Mouse (Mus musculus) heart, postnatal 10 days (tissue): ENCODE results near the gene Tmem266. TPM values are rescaled to one million over a fixed set of nuclear protein-coding genes. Genes with fewer than 3 reads are reported as not detected.

Experiments used
- DNase-seq, 2 experiments: peaks; one replicate each; pipeline ENCODE4 v3.0.0; 2021
- intact Hi-C: fragments of 180-260 bp; cut with DNase I; formaldehyde crosslinking; loops from one replicate; pipeline ENCODE4 v1.15.1; 2025
- total RNA-seq, 2 experiments: library from RNA; stranded (reverse); gene quantifications; 2 replicates each; pipeline ENCODE4 v1.2.3; 2021

Tmem266 gene
- under 1 TPM; 0.72 to 0.82 TPM for total RNA-seq

GRCm38 (mm10) chr9:55326515-55327233, at the start of gene Tmem266, which contains the start of gene Nrg4:
Gene Tmem266, plus strand, starts transcription at chr9:55326913.
Gene Nrg4, minus strand, starts transcription at chr9:55326844.
- intact Hi-C loops, result no loop called here
- peak; percentile 80 to 81 for DNase-seq

- intact Hi-C loops, result no loop called here
- no peak for DNase-seq
Observed at GRCm38 (mm10) chr9:55277562-55277961, 49.2 kb upstream of the Tmem266 start.

GRCm38 (mm10) chr9:55279114-55279825, 47.4 kb upstream of the Tmem266 start:
- intact Hi-C loops, result no loop called here
- DNase-seq, result no peak

- intact Hi-C loops, result no loop called here
- DNase-seq, result peak; percentile 10 to 14
Observed at GRCm38 (mm10) chr9:55283516-55283915, 43.2 kb upstream of the Tmem266 start.

GRCm38 (mm10) chr9:55285197-55285596, 41.5 kb upstream of the Tmem266 start:
- no peak for DNase-seq

GRCm38 (mm10) chr9:55289475-55290198, 37.1 kb upstream of the Tmem266 start:
- intact Hi-C loops, result no loop called here
- DNase-seq, result no peak

More at GRCm38 (mm10) chr9:55285197-55285596, 41.5 kb upstream of the Tmem266 start:
- intact Hi-C loops, result no loop called here

- DNase-seq, result no peak
- intact Hi-C loops, result no loop called here
Observed at GRCm38 (mm10) chr9:55291966-55292365, 34.7 kb upstream of the Tmem266 start.

- DNase-seq, result no peak
- intact Hi-C loops, result no loop called here
Observed at GRCm38 (mm10) chr9:55296221-55296620, 30.5 kb upstream of the Tmem266 start.

GRCm38 (mm10) chr9:55307066-55307465, 19.6 kb upstream of the Tmem266 start:
- DNase-seq, result no peak
- intact Hi-C loops, result no loop called here

- intact Hi-C loops, result no loop called here
- no peak for DNase-seq
Observed at GRCm38 (mm10) chr9:55307557-55307956, 19.2 kb upstream of the Tmem266 start.

GRCm38 (mm10) chr9:55308455-55308854, 18.3 kb upstream of the Tmem266 start:
- intact Hi-C loops, result no loop called here
- no peak for DNase-seq

- intact Hi-C loops, result loop anchor here (2.0 to 10.0 kb wide), 4 partner anchors 169 to 577 kb away; partner anchors contain the start of gene Wdr61
Observed at GRCm38 (mm10) chr9:55311560-55311959, 15.2 kb upstream of the Tmem266 start.

GRCm38 (mm10) chr9:55313619-55314261, 13.0 kb upstream of the Tmem266 start:
- intact Hi-C loops, result loop anchor here (5.0 to 10.0 kb wide), 2 partner anchors 171 to 579 kb away; partner anchors contain the start of gene Wdr61

More at GRCm38 (mm10) chr9:55311560-55311959, 15.2 kb upstream of the Tmem266 start:
- DNase-seq, result peak; percentile 81 to 88

GRCm38 (mm10) chr9:55322641-55323040, 4.1 kb upstream of the Tmem266 start:
- no peak for DNase-seq

More at GRCm38 (mm10) chr9:55313619-55314261, 13.0 kb upstream of the Tmem266 start:
- no peak for DNase-seq

GRCm38 (mm10) chr9:55324085-55324484, 2.6 kb upstream of the Tmem266 start:
- DNase-seq, result no peak
- intact Hi-C loops, result no loop called here

More at GRCm38 (mm10) chr9:55322641-55323040, 4.1 kb upstream of the Tmem266 start:
- intact Hi-C loops, result no loop called here

- intact Hi-C loops, result no loop called here
- DNase-seq, result no peak
Observed at GRCm38 (mm10) chr9:55324516-55324915, 2.2 kb upstream of the Tmem266 start.

- intact Hi-C loops, result no loop called here
- DNase-seq, result no peak
Observed at GRCm38 (mm10) chr9:55325061-55325460, 1.7 kb upstream of the Tmem266 start.

- intact Hi-C loops, result no loop called here
- no peak for DNase-seq
Observed at GRCm38 (mm10) chr9:55325564-55326514, 874 bp upstream of the Tmem266 start.

GRCm38 (mm10) chr9:55327234-55327615, 512 bp downstream of the Tmem266 start:
- intact Hi-C loops, result no loop called here

More at GRCm38 (mm10) chr9:55327234-55327615, 512 bp downstream of the Tmem266 start:
- no peak for DNase-seq
